Mouse (Mus musculus) embryonic facial prominence, embryonic 14.5 days (tissue): Measurements from ENCODE around the gene Epha2. TPM values are rescaled to one million over a fixed set of nuclear protein-coding genes. Genes with fewer than 3 reads are reported as not detected.
A peak's percentile ranks its signal among the peaks of the same experiment; 100 is the strongest.

Experiments used
- ATAC-seq: fragments of 200-750 bp; cut with Nextera tagmentation; 2 replicates; pipeline ENCODE4 v1.8.0; 2017; ENCODE audit warnings: low read depth, moderate number of reproducible peaks, moderate TSS enrichment
- DNase-seq: peaks from one replicate; pipeline ENCODE4 v3.0.0-alpha.2; 2015; ENCODE audit warnings: low spot score
- H3K27ac ChIP-seq: fragments of 300-500 bp; sonication (generic); replicated peaks from 2 replicates; pipeline ENCODE4 v1.5.1; 2014; ENCODE audit warnings: low read depth, mild to moderate bottlenecking, low read length, moderate library complexity
- H3K27me3 ChIP-seq: fragments of 300-500 bp; sonication (generic); replicated peaks from 2 replicates; pipeline ENCODE4 v1.6.1; 2014; ENCODE audit warnings: low read length; ENCODE audit not compliant: control insufficient read depth, insufficient read depth
- H3K36me3 ChIP-seq: fragments of 300-500 bp; sonication (generic); 2 replicates; pipeline ENCODE4 v1.6.1; 2014; ENCODE audit warnings: low read length, mixed read lengths; ENCODE audit not compliant: control insufficient read depth, insufficient read depth
- H3K4me1 ChIP-seq: fragments of 300-500 bp; sonication (generic); 2 replicates; pipeline ENCODE4 v1.6.1; 2014; ENCODE audit warnings: antibody characterized with exemption, low read length; ENCODE audit not compliant: control insufficient read depth, insufficient read depth
- H3K4me2 ChIP-seq: fragments of 300-500 bp; sonication (generic); 2 replicates; pipeline ENCODE4 v1.6.1; 2014; ENCODE audit warnings: low read depth, mild to moderate bottlenecking, low read length, moderate library complexity, mixed read lengths
- H3K4me3 ChIP-seq: fragments of 300-500 bp; sonication (generic); 2 replicates; pipeline ENCODE4 v1.5.1; 2014; ENCODE audit warnings: low read depth, mild to moderate bottlenecking, low read length
- H3K9ac ChIP-seq: fragments of 300-500 bp; sonication (generic); 2 replicates; pipeline ENCODE4 v1.6.1; 2014; ENCODE audit warnings: low read depth, mild to moderate bottlenecking, low read length, moderate library complexity, mixed read lengths
- H3K9me3 ChIP-seq: fragments of 300-500 bp; sonication (generic); 2 replicates; pipeline ENCODE4 v1.6.1; 2016; ENCODE audit warnings: low read length; ENCODE audit not compliant: control insufficient read depth
- WGBS: fragments of 180-500 bp; shearing (Covaris S2); extraction: QIAGEN DNeasy Blood & Tissue Kit; methylation state at CpG from one replicate; pipeline ENCODE4 v1.1.7; 2014; 5-methylcytosine and 5-hydroxymethylcytosine counted together
- polyA plus RNA-seq: library from polyadenylated mRNA; unstranded; fragments of >200 nt; fragmentation: Nextera tagmentation; extraction: Ambion mirVana; gene quantifications from 2 replicates; pipeline ENCODE4 v1.2.1, GENCODE M21; 2014

Gene Epha2
- polyA plus RNA-seq, 1 experiment from 2014 or later = 4.2 TPM

GRCm38 (mm10) chr4:141332258-141332657 lies 31.2 kb downstream of the Epha2 start:
- Histone ChIP-seq H3K9me3 (no peaks in the 10 kb centered on the region), H3K4me1 (peaks cover 28% of the 10 kb centered on the region), H3K4me2 (no peak overlapping the region), H3K27ac (no peak overlapping the region), H3K27me3 (no peaks in the 10 kb centered on the region), H3K9ac (no peak overlapping the region), H3K36me3 (no peaks in the 10 kb centered on the region), H3K4me3 (no peak overlapping the region)
- WGBS = 40% methylated on average over 7 of the region's 7 CpGs
- DNase-seq (no peak), ATAC-seq (no peak)

DNA sequence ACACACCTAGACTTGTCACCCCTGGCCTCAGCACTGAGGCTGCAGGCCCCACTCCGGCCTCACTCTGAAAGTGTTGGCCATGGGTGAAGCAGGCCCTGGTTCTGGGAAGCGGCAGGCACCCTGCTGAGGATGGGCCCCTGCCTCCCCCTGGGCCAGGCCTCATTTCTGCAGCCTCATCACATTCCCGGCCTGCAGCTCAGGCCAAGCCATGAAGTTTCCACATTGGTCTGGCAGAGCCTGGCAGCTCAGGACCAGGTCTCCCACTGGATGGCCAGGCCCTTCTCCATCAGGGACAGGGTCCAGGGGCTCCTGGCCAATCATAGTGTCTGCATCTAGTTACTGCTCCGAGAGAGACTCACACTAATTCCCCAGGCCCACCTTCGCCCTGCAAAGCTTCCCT lies 33.7 kb downstream of the Epha2 start:
- Histone ChIP-seq H3K4me3 (no peak overlapping the region), H3K9ac (peak overlapping the region; percentile 16; the same call in 1 of the 2 replicates), H3K27me3 (no peaks in the 10 kb centered on the region), H3K4me1 (peaks cover 38% of the 10 kb centered on the region), H3K4me2 (no peak overlapping the region), H3K36me3 (no peaks in the 10 kb centered on the region), H3K27ac (peak overlapping the region; percentile 4; the same call in 1 of the 2 replicates), H3K9me3 (no peaks in the 10 kb centered on the region)
- no peak for ATAC-seq
- WGBS = 70% methylated on average over 5 of the region's 5 CpGs
- DNase-seq = no peak

DNA sequence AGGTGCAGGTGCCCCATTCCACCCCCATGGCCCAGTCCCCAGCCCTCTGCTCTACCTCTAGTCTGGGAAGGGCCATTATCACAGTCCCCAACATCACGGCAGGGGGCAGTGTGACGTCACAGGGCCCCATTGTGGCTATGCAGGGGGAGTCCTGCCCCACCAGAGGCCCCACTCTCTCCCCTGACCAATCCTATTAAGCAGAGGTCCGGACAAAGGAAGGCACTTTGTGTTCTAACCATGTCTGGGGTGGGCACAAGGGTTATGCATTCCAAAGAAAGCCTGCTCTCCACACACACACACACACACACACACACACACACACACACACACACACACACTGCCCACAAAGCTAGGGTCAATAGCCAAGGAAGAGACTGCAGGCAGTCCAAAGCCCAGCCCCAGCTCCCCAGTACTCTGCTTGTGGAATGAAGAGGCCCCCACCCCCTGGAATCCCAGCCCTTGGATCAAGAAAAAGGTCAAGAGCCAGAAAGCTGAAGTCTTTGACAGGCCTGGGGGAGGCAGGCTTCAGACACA lies 34.3 kb downstream of the Epha2 start:
- Histone ChIP-seq H3K4me1 (peaks cover 38% of the 10 kb centered on the region), H3K4me2 (no peak overlapping the region), H3K9ac (no peak overlapping the region), H3K27me3 (no peaks in the 10 kb centered on the region), H3K36me3 (no peaks in the 10 kb centered on the region), H3K27ac (peak overlapping the region; percentile 4; the same call in 1 of the 2 replicates), H3K9me3 (no peaks in the 10 kb centered on the region), H3K4me3 (no peak overlapping the region)
- ATAC-seq = peak; percentile 67; the same call in 1 of the 2 replicates
- no peak for DNase-seq
- 15% methylated on average over 3 of the region's 3 CpGs for WGBS

- ATAC-seq = no peak; the same call in 1 of the 2 replicates
- Histone ChIP-seq H3K4me3 (no peak overlapping the region), H3K36me3 (no peaks in the 10 kb centered on the region), H3K9me3 (no peaks in the 10 kb centered on the region), H3K9ac (no peak overlapping the region), H3K4me1 (peaks cover 38% of the 10 kb centered on the region), H3K27ac (peak overlapping the region; percentile 39; the same call in 1 of the 2 replicates), H3K27me3 (no peaks in the 10 kb centered on the region), H3K4me2 (no peak overlapping the region)
- WGBS = 53% methylated on average over 6 of the region's 6 CpGs
- DNase-seq = no peak
Measured at GRCm38 (mm10) chr4:141336196-141336595, 35.2 kb downstream of the Epha2 start.

- peak overlapping the region; percentile 26 for H3K4me2 ChIP-seq
- no peaks in the 10 kb centered on the region for H3K36me3 ChIP-seq
- H3K4me1 ChIP-seq = peaks cover 38% of the 10 kb centered on the region
- peak overlapping the region; percentile 65 for H3K27ac ChIP-seq
- peak; percentile 64 for ATAC-seq
- no peaks in the 10 kb centered on the region for H3K27me3 ChIP-seq
- no peak overlapping the region for H3K4me3 ChIP-seq
- no peaks in the 10 kb centered on the region for H3K9me3 ChIP-seq
- 0 out of 2 replicates have a peak overlapping the region, but pooled peaks have one; percentile 14 for H3K9ac ChIP-seq
- peak; percentile 65 for DNase-seq
- WGBS = 13% methylated on average over 6 of the region's 6 CpGs
Measured at GRCm38 (mm10) chr4:141337986-141338385, 36.9 kb downstream of the Epha2 start.

GRCm38 (mm10) chr4:141338853-141339252 lies 37.8 kb downstream of the Epha2 start:
- peaks cover 35% of the 10 kb centered on the region for H3K4me1 ChIP-seq
- DNase-seq = peak; percentile 74

DNA sequence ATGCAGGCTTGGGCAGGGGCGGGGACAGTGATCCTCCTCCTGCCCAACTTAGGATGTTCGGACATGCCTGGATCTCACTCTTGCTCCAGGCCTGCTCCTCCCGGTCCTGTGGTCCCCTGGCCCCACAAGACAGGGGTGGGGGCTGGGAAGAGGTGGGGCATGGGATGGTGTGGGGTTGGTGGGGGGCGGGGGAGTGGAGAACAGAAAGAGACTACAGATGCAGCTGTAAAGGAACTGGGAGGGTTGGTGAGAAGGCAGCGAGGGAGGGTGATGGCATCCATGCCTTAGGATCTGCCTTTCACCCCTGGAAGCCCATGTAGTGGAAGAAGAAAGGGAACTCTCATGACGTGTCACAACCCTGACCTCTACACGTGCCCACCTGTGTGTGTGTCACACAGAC lies 40.4 kb downstream of the Epha2 start:
- ATAC-seq = no peak
- Histone ChIP-seq H3K4me1 (peaks cover 15% of the 10 kb centered on the region), H3K27ac (no peak overlapping the region), H3K9ac (no peak overlapping the region), H3K4me3 (no peak overlapping the region), H3K9me3 (no peaks in the 10 kb centered on the region), H3K4me2 (no peak overlapping the region), H3K27me3 (no peaks in the 10 kb centered on the region), H3K36me3 (no peaks in the 10 kb centered on the region)
- no peak for DNase-seq
- 58% methylated on average over 6 of the region's 7 CpGs for WGBS

More at GRCm38 (mm10) chr4:141338853-141339252, 37.8 kb downstream of the Epha2 start:
- Histone ChIP-seq H3K27ac (peak overlapping the region; percentile 65), H3K27me3 (no peaks in the 10 kb centered on the region), H3K36me3 (no peaks in the 10 kb centered on the region), H3K4me3 (no peak overlapping the region), H3K9ac (no peak overlapping the region), H3K4me2 (0 out of 2 replicates have a peak overlapping the region, but pooled peaks have one; percentile 26), H3K9me3 (no peaks in the 10 kb centered on the region)
- 11% methylated on average over 1 of the region's 1 CpGs for WGBS
- ATAC-seq = no peak; the same call in 1 of the 2 replicates

DNA sequence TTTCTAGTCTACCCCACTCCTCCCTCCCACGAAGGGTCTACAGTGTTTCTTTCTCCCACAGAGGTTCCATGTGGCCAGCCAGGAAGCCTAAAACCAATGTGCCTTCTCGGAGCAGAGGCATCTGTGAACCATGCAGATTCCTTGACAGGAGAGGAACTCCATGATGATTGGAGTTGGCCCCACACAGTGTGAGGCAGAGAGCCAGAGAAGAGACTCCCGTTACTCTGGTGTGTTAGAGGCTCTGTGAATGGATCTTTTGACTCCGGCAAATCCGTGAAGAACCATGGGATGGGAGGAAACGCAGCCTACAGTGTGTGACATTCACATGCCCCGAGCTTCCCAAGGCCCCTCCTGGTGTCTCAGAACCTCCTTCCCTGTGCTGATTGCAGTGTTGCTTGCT lies 42.5 kb downstream of the Epha2 start:
- no peaks in the 10 kb centered on the region for H3K9me3 ChIP-seq
- DNase-seq (peak; percentile 71), ATAC-seq (peak; percentile 75; the same call in 1 of the 2 replicates)
- H3K4me2 ChIP-seq = no peak overlapping the region
- H3K27me3 ChIP-seq = no peaks in the 10 kb centered on the region
- 34% methylated on average over 7 of the region's 7 CpGs for WGBS
- H3K36me3 ChIP-seq = no peaks in the 10 kb centered on the region
- peaks cover 11% of the 10 kb centered on the region for H3K4me1 ChIP-seq
- no peak overlapping the region for H3K4me3 ChIP-seq
- no peak overlapping the region for H3K27ac ChIP-seq
- H3K9ac ChIP-seq = no peak overlapping the region

DNA sequence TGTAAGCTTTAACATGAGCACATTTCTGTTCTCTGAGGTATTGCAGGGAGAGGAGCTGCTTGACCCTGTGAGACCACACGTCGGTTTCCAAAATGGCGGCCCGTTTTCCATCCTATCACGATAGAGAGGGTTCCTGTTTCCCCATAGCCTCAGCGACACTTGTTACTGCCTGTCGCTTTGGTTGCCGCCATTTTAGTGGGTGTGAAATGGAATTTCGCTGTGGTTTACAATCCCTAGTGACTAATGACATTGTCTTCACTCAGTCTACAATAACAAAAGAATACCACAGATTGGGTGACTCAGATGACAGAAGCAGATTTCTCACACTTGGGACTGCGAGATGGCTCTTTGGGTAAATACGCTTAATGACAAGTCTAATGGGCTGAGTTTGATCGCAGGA lies 44.2 kb downstream of the Epha2 start:
- no peak for DNase-seq
- no peak overlapping the region for H3K4me2 ChIP-seq
- H3K27ac ChIP-seq = no peak overlapping the region
- no peaks in the 10 kb centered on the region for H3K9me3 ChIP-seq
- H3K4me3 ChIP-seq = no peak overlapping the region
- 90% methylated on average over 12 of the region's 12 CpGs for WGBS
- peaks cover 6% of the 10 kb centered on the region; the same call in 1 of the 2 replicates for H3K4me1 ChIP-seq
- no peaks in the 10 kb centered on the region for H3K36me3 ChIP-seq
- no peak overlapping the region for H3K9ac ChIP-seq
- no peak for ATAC-seq
- H3K27me3 ChIP-seq = no peaks in the 10 kb centered on the region
